In the genomic region with DNA sequence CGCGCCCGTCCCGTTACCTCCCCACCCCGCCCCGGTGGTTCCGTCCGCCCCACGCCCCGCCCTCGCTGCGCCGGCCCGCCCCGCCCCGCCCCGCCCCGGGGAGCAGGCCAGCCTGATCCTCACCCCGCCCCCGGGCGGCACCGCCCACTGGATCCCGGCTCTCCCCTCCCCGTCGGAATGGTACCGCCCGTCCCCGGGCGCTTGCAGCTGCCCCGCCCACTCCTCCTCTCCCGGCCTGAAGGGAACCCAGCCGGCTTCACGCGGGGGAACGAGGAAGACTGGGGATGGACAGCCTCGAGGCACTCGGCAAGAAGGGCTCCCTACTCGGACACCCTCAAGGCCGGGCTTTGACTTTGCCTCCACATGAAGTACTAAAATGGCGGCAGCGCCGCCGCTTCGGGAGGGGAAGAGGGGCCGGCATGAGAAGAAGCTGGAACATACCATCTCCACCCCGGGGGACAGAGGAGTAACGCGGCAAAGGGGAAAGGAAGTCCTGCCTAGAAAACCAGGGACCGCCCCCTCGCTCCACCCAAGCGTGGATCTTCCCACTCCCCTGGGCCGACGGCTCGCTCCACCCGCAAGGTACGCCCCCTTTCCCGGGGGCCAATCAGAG, we compare ENCODE assay signal across 8 mouse cellular contexts. TPM values are rescaled to one million over a fixed set of nuclear protein-coding genes. Genes with fewer than 3 reads are reported as not detected.
DNase-seq lines count a peak whose midpoint lies in the region; ATAC-seq and TF ChIP-seq lines count a peak whose summit lies in the region.

No protein-coding gene starts in this region.

- TF ChIP-seq EP300 in lung, postnatal 0 days (IDR thresholded peaks at IDR 0.05) = peak; percentile 82

- H3K27me3 ChIP-seq in hindbrain, embryonic 10.5 days (ENCODE audit: insufficient read depth, poor library complexity, severe bottlenecking) = no peaks in the 10 kb centered on the region
- H3K27me3 ChIP-seq in lung, postnatal 0 days (replicated peaks; ENCODE audit: insufficient read depth, low read length) = no peaks in the 10 kb centered on the region

- peak overlapping the region; percentile 99 for H3K27ac ChIP-seq in hindbrain, embryonic 10.5 days
- H3K27ac ChIP-seq in lung, postnatal 0 days (ENCODE audit: low read length) = peak overlapping the region; percentile 94

- peaks cover 41% of the 10 kb centered on the region for H3K36me3 ChIP-seq in hindbrain, embryonic 10.5 days
- peaks cover 15% of the 10 kb centered on the region; the same call in 1 of the 2 replicates for H3K36me3 ChIP-seq in lung, postnatal 0 days (ENCODE audit: insufficient read depth, low read length)

- no peak for TF ChIP-seq CTCF in lung, postnatal 0 days (IDR thresholded peaks at IDR 0.05)

- no peaks in the 10 kb centered on the region for H3K9me3 ChIP-seq in hindbrain, embryonic 10.5 days
- no peaks in the 10 kb centered on the region for H3K9me3 ChIP-seq in lung, postnatal 0 days (ENCODE audit: low read length)

- DNase-seq in MN1 (ENCODE audit: low spot score) = peak; percentile 98
- DNase-seq in cerebellum, adult 9-10 months = peak; percentile 99
- peak; percentile 99 for DNase-seq in hindbrain, embryonic 10.5 days (ENCODE audit: low spot score)
- peak; percentile 99 for DNase-seq in layer of hippocampus, adult 9-11 months
- peak; percentile 100 for DNase-seq in lung, postnatal 0 days (ENCODE audit: low spot score)
- DNase-seq in ovary, postnatal 14 days (ENCODE audit: low spot score) = peak; percentile 96
- DNase-seq in thymus, postnatal 14 days = peak; percentile 99

- peak overlapping the region; percentile 88 for H3K4me2 ChIP-seq in lung, postnatal 0 days (replicated peaks; ENCODE audit: low read depth, low read length)

- WGBS in hindbrain, embryonic 10.5 days = 1% methylated on average over 57 of the region's 57 CpGs
- WGBS in lung, postnatal 0 days = 0% methylated on average over 20 of the region's 57 CpGs

- H3K4me1 ChIP-seq in hindbrain, embryonic 10.5 days (replicated peaks) = peaks cover 39% of the 10 kb centered on the region
- peaks cover 12% of the 10 kb centered on the region for H3K4me1 ChIP-seq in lung, postnatal 0 days (ENCODE audit: insufficient read depth, low read depth, low read length)

- ATAC-seq in frontal cortex, adult (ENCODE audit: low TSS enrichment) = peak; percentile 87
- peak; percentile 96 for ATAC-seq in lung, postnatal 0 days

- peak overlapping the region; percentile 89 for H3K4me3 ChIP-seq in hindbrain, embryonic 10.5 days
- peak overlapping the region; percentile 83 for H3K4me3 ChIP-seq in lung, postnatal 0 days (ENCODE audit: low read depth, low read length)

- peak overlapping the region; percentile 83 for H3K9ac ChIP-seq in lung, postnatal 0 days (replicated peaks; ENCODE audit: low read depth)

RNA-seq across cellular contexts. Expression of a gene that starts 0.3 kb away (rescaled TPM):
- polyA plus RNA-seq in hindbrain, embryonic 10.5 days (2016; fragmentation: Nextera tagmentation; extraction: Ambion mirVana) = 1.8 and 2.0 TPM in 2 replicates
- polyA plus RNA-seq in lung, postnatal 0 days (2015; fragmentation: Nextera tagmentation; extraction: Ambion mirVana) = 0.86 and 1.3 TPM in 2 replicates

RNA-seq across cellular contexts. Expression of a gene that starts 21.5 kb away (rescaled TPM):
- polyA plus RNA-seq in hindbrain, embryonic 10.5 days (2016; fragmentation: Nextera tagmentation; extraction: Ambion mirVana) = 19.4 and 20.6 TPM in 2 replicates
- 12.7 and 13.2 TPM in 2 replicates for polyA plus RNA-seq in lung, postnatal 0 days (2015; fragmentation: Nextera tagmentation; extraction: Ambion mirVana)

RNA-seq across cellular contexts. Expression of a gene that starts 30.9 kb away (rescaled TPM):
- 0.37 and 0.80 TPM in 2 replicates for polyA plus RNA-seq in hindbrain, embryonic 10.5 days (2016; fragmentation: Nextera tagmentation; extraction: Ambion mirVana)
- not detected in 2 replicates for polyA plus RNA-seq in lung, postnatal 0 days (2015; fragmentation: Nextera tagmentation; extraction: Ambion mirVana)

RNA-seq across cellular contexts. Expression of a gene that starts 37.4 kb away (rescaled TPM):
- polyA plus RNA-seq in hindbrain, embryonic 10.5 days (2016; fragmentation: Nextera tagmentation; extraction: Ambion mirVana) = 381 and 439 TPM in 2 replicates
- 464 and 478 TPM in 2 replicates for polyA plus RNA-seq in lung, postnatal 0 days (2015; fragmentation: Nextera tagmentation; extraction: Ambion mirVana)

RNA-seq across cellular contexts. Expression of a gene that starts 41.6 kb away (rescaled TPM):
- 642 and 643 TPM in 2 replicates for polyA plus RNA-seq in hindbrain, embryonic 10.5 days (2016; fragmentation: Nextera tagmentation; extraction: Ambion mirVana)
- 350 and 419 TPM in 2 replicates for polyA plus RNA-seq in lung, postnatal 0 days (2015; fragmentation: Nextera tagmentation; extraction: Ambion mirVana)

Comparison
In these comparisons a context has a peak if more than half of its experiments do, and no peak if none do; other contexts are left out.
1. Peak in every context shown above with its lines: DNase-seq, ATAC-seq, H3K4me3 ChIP-seq and H3K27ac ChIP-seq.